Mouse (Mus musculus) heart, postnatal 10 days (tissue): ENCODE data around the gene Gabbr1. TPM values are rescaled to one million over a fixed set of nuclear protein-coding genes. Genes with fewer than 3 reads are reported as not detected.
A peak's percentile ranks its signal among the peaks of the same experiment; 100 is the strongest.
"Not testable (repeated sequence)": the region's sequence is repeated elsewhere in the genome, so short reads cannot be mapped to it uniquely, and the experiment has no call there.

Experiments used
- DNase-seq, 2 experiments: peaks; one replicate each; pipeline ENCODE4 v3.0.0; 2021
- intact Hi-C: fragments of 180-260 bp; cut with DNase I; formaldehyde crosslinking; loops from one replicate; pipeline ENCODE4 v1.15.1; 2025
- total RNA-seq, 2 experiments: library from RNA; stranded (reverse); gene quantifications; 2 replicates each; pipeline ENCODE4 v1.2.3; 2021

Gabbr1 gene
- 10 to 100 TPM; 14.0 to 17.2 TPM for total RNA-seq

- peak; percentile 77 to 81 for DNase-seq
- intact Hi-C loops = loop anchor here (2.0 to 5.0 kb wide), 3 partner anchors 43 to 208 kb away; partner anchors contain the start of genes Trim26, Znrd1 and Znrd1as
Measured at GRCm38 (mm10) chr17:37045611-37046311, at the start of gene Gabbr1. TSS of gene Gabbr1 (plus strand) at chr17:37045966.

- DNase-seq = peak; percentile 77 to 84
- intact Hi-C loops = loop anchor here (1.0 to 5.0 kb wide), 2 partner anchors 50 to 83 kb away; no protein-coding TSS in a partner anchor
Measured at GRCm38 (mm10) chr17:36997033-36997735, 48.6 kb upstream of the Gabbr1 start.

- DNase-seq = no peak
- intact Hi-C loops = loop anchor here (5.0 kb wide), 1 partner anchor 51 kb away; no protein-coding TSS in a partner anchor
Measured at GRCm38 (mm10) chr17:36998477-36998876, 47.3 kb upstream of the Gabbr1 start.

- no peak for DNase-seq
- intact Hi-C loops = no loop called here
Measured at GRCm38 (mm10) chr17:37000863-37001262, 44.9 kb upstream of the Gabbr1 start, which contains the start of gene Zfp57. TSS of gene Zfp57 (plus strand) at chr17:37001163.

GRCm38 (mm10) chr17:37002364-37003330, 43.1 kb upstream of the Gabbr1 start:
- DNase-seq = peak; percentile 60 to 67
- intact Hi-C loops = loop anchor here (2.0 kb wide), 1 partner anchor 44 kb away; no protein-coding TSS in a partner anchor

- DNase-seq = no peak
- intact Hi-C loops = loop anchor here (2.0 kb wide), 1 partner anchor 43 kb away; no protein-coding TSS in a partner anchor
Measured at GRCm38 (mm10) chr17:37003366-37003765, 42.4 kb upstream of the Gabbr1 start.

- intact Hi-C loops = no loop called here
Measured at GRCm38 (mm10) chr17:37008161-37008560, 37.6 kb upstream of the Gabbr1 start.

GRCm38 (mm10) chr17:37009460-37010042, 36.2 kb upstream of the Gabbr1 start:
- no peak for DNase-seq
- intact Hi-C loops = no loop called here

More at GRCm38 (mm10) chr17:37008161-37008560, 37.6 kb upstream of the Gabbr1 start:
- DNase-seq = no peak

GRCm38 (mm10) chr17:37011719-37012118, 34.0 kb upstream of the Gabbr1 start:
- intact Hi-C loops = no loop called here
- DNase-seq = no peak

- DNase-seq = no peak
- intact Hi-C loops = no loop called here
Measured at GRCm38 (mm10) chr17:37012141-37012540, 33.6 kb upstream of the Gabbr1 start.

GRCm38 (mm10) chr17:37016333-37016732, 29.4 kb upstream of the Gabbr1 start:
- DNase-seq = no peak
- intact Hi-C loops = no loop called here

GRCm38 (mm10) chr17:37018328-37018727, 27.4 kb upstream of the Gabbr1 start:
- DNase-seq = no peak
- intact Hi-C loops = no loop called here

- DNase-seq, intact Hi-C loops: not testable (repeated sequence)
Measured at GRCm38 (mm10) chr17:37019242-37019641, 26.5 kb upstream of the Gabbr1 start.

- no peak for DNase-seq
- intact Hi-C loops = no loop called here
Measured at GRCm38 (mm10) chr17:37022628-37023576, 22.9 kb upstream of the Gabbr1 start, which contains the start of gene Mog. TSS of gene Mog (minus strand) at chr17:37023398.

- DNase-seq = no peak
- intact Hi-C loops = no loop called here
Measured at GRCm38 (mm10) chr17:37026425-37026824, 19.3 kb upstream of the Gabbr1 start.

GRCm38 (mm10) chr17:37027486-37027885, 18.3 kb upstream of the Gabbr1 start:
- intact Hi-C loops = no loop called here
- no peak for DNase-seq

- intact Hi-C loops = no loop called here
- no peak for DNase-seq
Measured at GRCm38 (mm10) chr17:37028212-37028611, 17.6 kb upstream of the Gabbr1 start.

- intact Hi-C loops = no loop called here
Measured at GRCm38 (mm10) chr17:37028683-37029120, 17.1 kb upstream of the Gabbr1 start.

GRCm38 (mm10) chr17:37029162-37029561, 16.6 kb upstream of the Gabbr1 start:
- intact Hi-C loops = no loop called here
- DNase-seq = no peak

More at GRCm38 (mm10) chr17:37028683-37029120, 17.1 kb upstream of the Gabbr1 start:
- DNase-seq = peak; percentile 92 to 93
